Mouse (Mus musculus) intestine, embryonic 15.5 days (tissue): Measurements from ENCODE around the gene Abhd14b. TPM values are rescaled to one million over a fixed set of nuclear protein-coding genes. Genes with fewer than 3 reads are reported as not detected.

ENCODE experiments used
- ATAC-seq: fragments of 200-750 bp; cut with Nextera tagmentation; 2 replicates; pipeline ENCODE4 v1.8.0; 2017; ENCODE audit warnings: moderate TSS enrichment, moderate library complexity
- H3K27ac ChIP-seq: fragments of 300-500 bp; sonication (generic); 2 replicates; pipeline ENCODE4 v1.5.1; 2015; ENCODE audit warnings: mild to moderate bottlenecking, inconsistent platforms
- H3K27me3 ChIP-seq: fragments of 300-500 bp; sonication (generic); replicated peaks from 2 replicates; pipeline ENCODE4 v1.6.1; 2015; ENCODE audit warnings: inconsistent platforms
- H3K36me3 ChIP-seq: fragments of 300-500 bp; sonication (generic); 2 replicates; pipeline ENCODE4 v1.6.1; 2015; ENCODE audit warnings: inconsistent platforms
- H3K4me1 ChIP-seq: fragments of 300-500 bp; sonication (generic); replicated peaks from 2 replicates; pipeline ENCODE4 v1.6.1; 2015; ENCODE audit warnings: inconsistent platforms
- H3K4me2 ChIP-seq: fragments of 300-500 bp; sonication (generic); replicated peaks from 2 replicates; pipeline ENCODE4 v1.6.1; 2015; ENCODE audit warnings: mild to moderate bottlenecking, inconsistent platforms
- H3K4me3 ChIP-seq: fragments of 300-500 bp; sonication (generic); replicated peaks from 2 replicates; pipeline ENCODE4 v1.5.1; 2015; ENCODE audit warnings: inconsistent platforms
- H3K9ac ChIP-seq: fragments of 300-500 bp; sonication (generic); 2 replicates; pipeline ENCODE4 v1.6.1; 2015; ENCODE audit warnings: inconsistent platforms
- H3K9me3 ChIP-seq: fragments of 300-500 bp; sonication (generic); 2 replicates; pipeline ENCODE4 v1.6.1; 2016; ENCODE audit warnings: inconsistent platforms
- WGBS: fragments of 180-500 bp; shearing (Covaris S2); methylation state at CpG from one replicate; pipeline ENCODE4 v1.1.7; 2015; 5-methylcytosine and 5-hydroxymethylcytosine counted together
- polyA plus RNA-seq: library from polyadenylated mRNA; unstranded; fragments of >200 nt; fragmentation: Nextera tagmentation; extraction: Ambion mirVana; gene quantifications from 2 replicates; pipeline ENCODE4 v1.2.1, GENCODE M21; 2015

Gene Abhd14b
- polyA plus RNA-seq, 1 experiment from 2014 or later: 25.4 TPM

- ATAC-seq: no peak
- H3K4me1 ChIP-seq: peaks cover 44% of the 10 kb centered on the region
- 86% methylated on average over 16 of the region's 16 CpGs for WGBS
- H3K36me3 ChIP-seq: no peaks in the 10 kb centered on the region
- no peak overlapping the region for H3K27ac ChIP-seq
- no peak overlapping the region for H3K4me2 ChIP-seq
- no peak overlapping the region for H3K9ac ChIP-seq
- H3K9me3 ChIP-seq: no peaks in the 10 kb centered on the region
- no peak overlapping the region for H3K4me3 ChIP-seq
- H3K27me3 ChIP-seq: no peaks in the 10 kb centered on the region
These were observed 26.0 kb downstream of the Abhd14b start for GRCm38 (mm10) chr9:106473081-106473752.

GRCm38 (mm10) chr9:106473753-106474105 is 26.5 kb downstream of the Abhd14b start:
- H3K4me2 ChIP-seq: no peak overlapping the region
- no peaks in the 10 kb centered on the region for H3K27me3 ChIP-seq
- H3K9ac ChIP-seq: no peak overlapping the region
- ATAC-seq: no peak
- H3K27ac ChIP-seq: no peak overlapping the region
- no peaks in the 10 kb centered on the region for H3K36me3 ChIP-seq
- no peak overlapping the region for H3K4me3 ChIP-seq
- no peaks in the 10 kb centered on the region for H3K9me3 ChIP-seq
- peaks cover 48% of the 10 kb centered on the region for H3K4me1 ChIP-seq
- 86% methylated on average over 5 of the region's 5 CpGs for WGBS

GRCm38 (mm10) chr9:106474456-106474855 is 27.2 kb downstream of the Abhd14b start:
- no peak for ATAC-seq
- peak overlapping the region; percentile 24; the same call in 1 of the 2 replicates for H3K4me2 ChIP-seq
- no peaks in the 10 kb centered on the region for H3K9me3 ChIP-seq
- H3K27me3 ChIP-seq: no peaks in the 10 kb centered on the region
- no peaks in the 10 kb centered on the region for H3K36me3 ChIP-seq
- H3K4me1 ChIP-seq: peaks cover 48% of the 10 kb centered on the region
- H3K27ac ChIP-seq: no peak overlapping the region
- H3K4me3 ChIP-seq: no peak overlapping the region
- 9% methylated on average over 6 of the region's 6 CpGs for WGBS
- H3K9ac ChIP-seq: no peak overlapping the region

- Histone ChIP-seq H3K4me2 (no peak overlapping the region), H3K9ac (no peak overlapping the region), H3K27ac (no peak overlapping the region), H3K27me3 (no peaks in the 10 kb centered on the region), H3K4me3 (no peak overlapping the region), H3K36me3 (no peaks in the 10 kb centered on the region), H3K9me3 (no peaks in the 10 kb centered on the region), H3K4me1 (peaks cover 48% of the 10 kb centered on the region)
- no peak for ATAC-seq
- WGBS: 66% methylated on average over 7 of the region's 7 CpGs
These were observed 27.8 kb downstream of the Abhd14b start for GRCm38 (mm10) chr9:106475046-106475445.

- peak within 1 kb of the TSS; percentile 42 for H3K9ac ChIP-seq
- H3K27ac ChIP-seq: peak within 1 kb of the TSS; percentile 38; the same call in 1 of the 2 replicates
- ATAC-seq: no peak
- 83% methylated on average over 10 of the region's 10 CpGs for WGBS
- no peak within 1 kb of the TSS; the same call in none of the 2 replicates for H3K4me3 ChIP-seq
- peaks cover 48% of the 10 kb centered on the region for H3K4me1 ChIP-seq
- H3K27me3 ChIP-seq: no peaks in the 10 kb centered on the region
- H3K9me3 ChIP-seq: no peaks in the 10 kb centered on the region
- peak within 1 kb of the TSS; percentile 80 for H3K4me2 ChIP-seq
- H3K36me3 ChIP-seq: peaks cover 1% of the 10 kb centered on the region
These were observed 28.4 kb downstream of the Abhd14b start, which contains the start of gene Rrp9 for GRCm38 (mm10) chr9:106475663-106476001. Gene Rrp9, plus strand, starts transcription at chr9:106475963.

GRCm38 (mm10) chr9:106476002-106476923 is 29.0 kb downstream of the Abhd14b start:
- peak overlapping the region; percentile 80 for H3K4me2 ChIP-seq
- no peaks in the 10 kb centered on the region for H3K27me3 ChIP-seq
- no peak overlapping the region; the same call in none of the 2 replicates for H3K4me3 ChIP-seq
- ATAC-seq: peak; percentile 52
- peaks cover 48% of the 10 kb centered on the region for H3K4me1 ChIP-seq
- H3K9ac ChIP-seq: peak overlapping the region; percentile 42
- 21% methylated on average over 16 of the region's 16 CpGs for WGBS
- peaks cover 8% of the 10 kb centered on the region for H3K36me3 ChIP-seq
- peak overlapping the region; percentile 38; the same call in 1 of the 2 replicates for H3K27ac ChIP-seq
- no peaks in the 10 kb centered on the region for H3K9me3 ChIP-seq

GRCm38 (mm10) chr9:106476924-106477484 is 29.7 kb downstream of the Abhd14b start, which contains the start of gene Parp3:
Gene Parp3, minus strand, starts transcription at chr9:106476949.
- peak within 1 kb of the TSS; percentile 61 for H3K4me3 ChIP-seq
- H3K9me3 ChIP-seq: no peaks in the 10 kb centered on the region
- peaks cover 43% of the 10 kb centered on the region for H3K4me1 ChIP-seq
- H3K27me3 ChIP-seq: no peaks in the 10 kb centered on the region
- WGBS: under 1% methylated on average over 41 of the region's 41 CpGs
- H3K9ac ChIP-seq: peak within 1 kb of the TSS; percentile 48
- H3K27ac ChIP-seq: peak within 1 kb of the TSS; percentile 38; the same call in 1 of the 2 replicates
- H3K4me2 ChIP-seq: peak within 1 kb of the TSS; percentile 80
- ATAC-seq: peak; percentile 97
- peaks cover 9% of the 10 kb centered on the region for H3K36me3 ChIP-seq

GRCm38 (mm10) chr9:106477649-106478048 is 30.4 kb downstream of the Abhd14b start:
- no peak; the same call in 1 of the 2 replicates for ATAC-seq
- 3% methylated on average over 16 of the region's 16 CpGs for WGBS
- no peak overlapping the region for H3K27ac ChIP-seq

GRCm38 (mm10) chr9:106478101-106478500 is 30.8 kb downstream of the Abhd14b start:
- H3K9ac ChIP-seq: peak overlapping the region; percentile 48
- no peaks in the 10 kb centered on the region for H3K27me3 ChIP-seq
- peaks cover 16% of the 10 kb centered on the region for H3K36me3 ChIP-seq
- peak overlapping the region; percentile 80 for H3K4me2 ChIP-seq
- no peaks in the 10 kb centered on the region for H3K9me3 ChIP-seq
- peaks cover 37% of the 10 kb centered on the region for H3K4me1 ChIP-seq
- WGBS: 76% methylated on average over 9 of the region's 9 CpGs
- H3K27ac ChIP-seq: no peak overlapping the region
- ATAC-seq: no peak
- H3K4me3 ChIP-seq: peak overlapping the region; percentile 61

More at GRCm38 (mm10) chr9:106477649-106478048, 30.4 kb downstream of the Abhd14b start:
- peak overlapping the region; percentile 80 for H3K4me2 ChIP-seq
- peaks cover 38% of the 10 kb centered on the region for H3K4me1 ChIP-seq
- H3K36me3 ChIP-seq: peaks cover 11% of the 10 kb centered on the region
- H3K27me3 ChIP-seq: no peaks in the 10 kb centered on the region
- no peaks in the 10 kb centered on the region for H3K9me3 ChIP-seq
- peak overlapping the region; percentile 48 for H3K9ac ChIP-seq
- peak overlapping the region; percentile 61 for H3K4me3 ChIP-seq

GRCm38 (mm10) chr9:106480541-106480940 is 33.3 kb downstream of the Abhd14b start:
- no peak for ATAC-seq
- H3K36me3 ChIP-seq: peaks cover 36% of the 10 kb centered on the region
- 92% methylated on average over 7 of the region's 7 CpGs for WGBS

GRCm38 (mm10) chr9:106481075-106481474 is 33.8 kb downstream of the Abhd14b start:
- Histone ChIP-seq H3K27ac (no peak overlapping the region), H3K9me3 (no peaks in the 10 kb centered on the region), H3K4me1 (peaks cover 15% of the 10 kb centered on the region), H3K4me2 (no peak overlapping the region), H3K9ac (no peak overlapping the region), H3K36me3 (peaks cover 36% of the 10 kb centered on the region), H3K27me3 (no peaks in the 10 kb centered on the region), H3K4me3 (no peak overlapping the region)
- no peak for ATAC-seq
- 92% methylated on average over 15 of the region's 15 CpGs for WGBS

More at GRCm38 (mm10) chr9:106480541-106480940, 33.3 kb downstream of the Abhd14b start:
- Histone ChIP-seq H3K27me3 (no peaks in the 10 kb centered on the region), H3K9ac (no peak overlapping the region), H3K4me1 (peaks cover 20% of the 10 kb centered on the region), H3K9me3 (no peaks in the 10 kb centered on the region), H3K27ac (no peak overlapping the region), H3K4me2 (no peak overlapping the region), H3K4me3 (no peak overlapping the region)

- peaks cover 36% of the 10 kb centered on the region for H3K36me3 ChIP-seq
- 94% methylated on average over 13 of the region's 13 CpGs for WGBS
- no peaks in the 10 kb centered on the region for H3K27me3 ChIP-seq
- H3K4me1 ChIP-seq: peaks cover 9% of the 10 kb centered on the region
- no peak for ATAC-seq
- no peak overlapping the region for H3K9ac ChIP-seq
- no peaks in the 10 kb centered on the region for H3K9me3 ChIP-seq
- no peak overlapping the region for H3K4me2 ChIP-seq
- no peak overlapping the region for H3K4me3 ChIP-seq
- no peak overlapping the region for H3K27ac ChIP-seq
These were observed 34.4 kb downstream of the Abhd14b start for GRCm38 (mm10) chr9:106481676-106482075.
